Mouse (Mus musculus) CH12.LX (cell line): ENCODE results near the gene Pop7. TPM values are rescaled to one million over a fixed set of nuclear protein-coding genes. Genes with fewer than 3 reads are reported as not detected.

Experiments used
- DNase-seq: peaks from one replicate; pipeline ENCODE4 v3.0.0-alpha.2; 2013; ENCODE audit errors: extremely low read depth
- H3K27ac ChIP-seq: 2 replicates; pipeline ENCODE4 v1.5.1; 2012; ENCODE audit warnings: low read depth, mild to moderate bottlenecking, control low read depth, moderate library complexity; ENCODE audit not compliant: insufficient read depth
- H3K27me3 ChIP-seq: replicated peaks from 2 replicates; pipeline ENCODE3; 2012; ENCODE audit warnings: inconsistent platforms
- H3K36me3 ChIP-seq, 2 experiments: replicated peaks in 1 of 2; 2 replicates each; pipeline versions ENCODE3 to v1.6.1; 2012; ENCODE audit warnings: inconsistent platforms in 1 of 2, low read length in 1 of 2, mild to moderate bottlenecking in 1 of 2, mixed read lengths in 1 of 2, moderate library complexity in 1 of 2; ENCODE audit not compliant: control insufficient read depth in 1 of 2, insufficient read depth in 1 of 2
- H3K4me1 ChIP-seq, 2 experiments: 2 replicates each; pipeline ENCODE4 v1.6.1; 2012; ENCODE audit warnings: inconsistent platforms in 1 of 2, moderate library complexity in 1 of 2; ENCODE audit not compliant: insufficient read depth in 2 of 2, control insufficient read depth in 1 of 2
- H3K4me2 ChIP-seq: 2 replicates; pipeline ENCODE4 v1.6.1; 2012; ENCODE audit warnings: low read depth, mild to moderate bottlenecking, control low read depth; ENCODE audit not compliant: poor library complexity, insufficient read depth, severe bottlenecking
- H3K4me3 ChIP-seq, 3 experiments: fragments of 150-350 bp in 1 of 3; sonication (generic) in 1 of 3; replicated peaks in 1 of 3; 2 replicates each; pipeline versions ENCODE3 to v1.5.1; 2011 to 2012; ENCODE audit warnings: low read depth in 2 of 3, low read length in 2 of 3, mild to moderate bottlenecking in 2 of 3, moderate library complexity in 2 of 3, control low read depth in 1 of 3, improper control_type of control experiment in 1 of 3, inconsistent platforms in 1 of 3, mixed read lengths in 1 of 3; ENCODE audit not compliant: poor library complexity in 1 of 3
- H3K79me2 ChIP-seq: replicated peaks from 2 replicates; pipeline ENCODE4 v1.6.1; 2012; ENCODE audit warnings: mild to moderate bottlenecking, moderate library complexity; ENCODE audit not compliant: control insufficient read depth, poor library complexity, insufficient read depth, severe bottlenecking; ENCODE audit errors: extremely low read depth
- H3K9ac ChIP-seq: 2 replicates; pipeline ENCODE4 v1.6.1; 2012; ENCODE audit warnings: low read depth, mild to moderate bottlenecking, control low read depth, moderate library complexity; ENCODE audit not compliant: insufficient read depth
- H3K9me3 ChIP-seq: replicated peaks from 2 replicates; pipeline ENCODE3; 2012; ENCODE audit warnings: low read length, inconsistent platforms, mixed read lengths
- BHLHE40 ChIP-seq: IDR thresholded peaks from 2 replicates; pipeline ENCODE4 v1.6.1; 2011; ENCODE audit warnings: mild to moderate bottlenecking, low read depth, low read length, improper control_type of control experiment
- CHD2 ChIP-seq: IDR thresholded peaks from 2 replicates; pipeline ENCODE4 v1.6.1; 2011; ENCODE audit warnings: low read length, improper control_type of control experiment
- EP300 ChIP-seq: IDR thresholded peaks from 2 replicates; pipeline ENCODE4 v1.6.1; 2011; ENCODE audit warnings: low read length, improper control_type of control experiment
- ETS1 ChIP-seq: conservative IDR thresholded peaks from 2 replicates; pipeline ENCODE4 v1.6.1; 2012; ENCODE audit warnings: low read depth, mild to moderate bottlenecking, inconsistent platforms, low read length, improper control_type of control experiment, moderate library complexity
- GABPA ChIP-seq: IDR thresholded peaks from 2 replicates; pipeline ENCODE4 v1.6.1; 2012; ENCODE audit warnings: low read depth, low read length, improper control_type of control experiment, inconsistent platforms; ENCODE audit not compliant: insufficient replicate concordance
- JUND ChIP-seq: conservative IDR thresholded peaks from 2 replicates; pipeline ENCODE4 v1.6.1; 2011; ENCODE audit warnings: low read depth, low read length, improper control_type of control experiment
- KAT2A ChIP-seq: IDR thresholded peaks from 2 replicates; pipeline ENCODE4 v1.6.1; 2012; ENCODE audit warnings: low read length, improper control_type of control experiment, inconsistent platforms; ENCODE audit not compliant: insufficient replicate concordance
- MAZ ChIP-seq: IDR thresholded peaks from 2 replicates; pipeline ENCODE4 v1.6.1; 2012; ENCODE audit warnings: low read depth, mild to moderate bottlenecking, inconsistent platforms, low read length, improper control_type of control experiment, moderate library complexity
- PAX5 ChIP-seq: IDR thresholded peaks from 2 replicates; pipeline ENCODE4 v1.6.1; 2012; ENCODE audit warnings: low read length, inconsistent platforms, mixed read lengths
- RAD21 ChIP-seq: IDR thresholded peaks from 2 replicates; pipeline ENCODE4 v1.6.1; 2011; ENCODE audit warnings: low read depth, mild to moderate bottlenecking, low read length, improper control_type of control experiment, moderate library complexity
- SIN3A ChIP-seq: IDR thresholded peaks from 2 replicates; pipeline ENCODE4 v1.6.1; 2012; ENCODE audit warnings: low read length, improper control_type of control experiment, inconsistent platforms
- SMC3 ChIP-seq: IDR thresholded peaks from 2 replicates; pipeline ENCODE4 v1.6.1; 2011; ENCODE audit warnings: low read depth, low read length, improper control_type of control experiment
- TBP ChIP-seq: conservative IDR thresholded peaks from 2 replicates; pipeline ENCODE4 v1.6.1; 2011; ENCODE audit warnings: low read depth, low read length, improper control_type of control experiment
- TCF12 ChIP-seq: IDR thresholded peaks from 2 replicates; pipeline ENCODE4 v1.6.1; 2014; ENCODE audit warnings: low read depth, mild to moderate bottlenecking, inconsistent platforms, low read length, improper control_type of control experiment
- UBTF ChIP-seq: IDR thresholded peaks from 2 replicates; pipeline ENCODE4 v1.6.1; 2012; ENCODE audit warnings: low read depth, mild to moderate bottlenecking, inconsistent platforms, low read length, improper control_type of control experiment, moderate library complexity
- ZC3H11A ChIP-seq: IDR thresholded peaks from 2 replicates; pipeline ENCODE4 v1.6.1; 2012; ENCODE audit warnings: low read depth, mild to moderate bottlenecking, inconsistent platforms, low read length, improper control_type of control experiment
- ZNF384 ChIP-seq: IDR thresholded peaks from 2 replicates; pipeline ENCODE4 v1.6.1; 2012; ENCODE audit warnings: low read depth, low read length, improper control_type of control experiment, inconsistent platforms
- dilution Hi-C: fragments of 300-500 bp; cut with MboI; formaldehyde crosslinking; loops from 2 replicates; pipeline ENCODE4 v1.14.3; 2020; ENCODE audit warnings: low sequenced_read_pairs; ENCODE audit not compliant: extremely low pct_unique_long_range_greater_than_20kb, extremely low pct_ligation_motif_present
- in situ Hi-C: fragments of 300-500 bp; cut with MboI; formaldehyde crosslinking; loops from 3 replicates; pipeline ENCODE4 v1.14.3; 2019; ENCODE audit warnings: low sequenced_read_pairs, low pct_ligation_motif_present, low pct_unique_long_range_greater_than_20kb, mixed read lengths
- polyA plus RNA-seq: library from polyadenylated mRNA; unstranded; fragments of >175 nt; gene quantifications from 2 replicates; pipeline ENCODE4 v1.2.1, GENCODE M21; 2012; ENCODE audit warnings: low read depth; ENCODE audit not compliant: insufficient read length
- total RNA-seq, 2 experiments: library from RNA; depleted of rRNA; stranded (reverse); fragments of 300-350 nt in 1 of 2; fragments of >200 nt in 1 of 2; gene quantifications; 2 replicates each; pipeline ENCODE4 v1.2.3; 2012 to 2014

The Pop7 gene
- total and polyA plus RNA-seq, 3 experiments: 35.0 to 44.2 (median 38.5) TPM

GRCm38 (mm10) chr5:137537461-137537860 lies 35.1 kb upstream of the Pop7 start:
- Histone ChIP-seq H3K27me3 (peaks cover 1% of the 10 kb centered on the region), H3K79me2 (peaks cover 4% of the 10 kb centered on the region), H3K9me3 (no peaks in the 10 kb centered on the region), H3K4me3 (no peak overlapping the region), H3K4me2 (no peak overlapping the region), H3K4me1 (peaks cover 0 to 13% of the 10 kb centered on the region in 2 experiments; a peak in 3 of 4 replicates), H3K9ac (no peak overlapping the region), H3K27ac (no peak overlapping the region), H3K36me3 (no peaks in the 10 kb centered on the region)
- no peak for DNase-seq
- TF ChIP-seq ZNF384 (no peak), PAX5 (no peak), BHLHE40 (no peak), GABPA (no peak)
- dilution Hi-C loops: no loop called here
- in situ Hi-C loops: no loop called here

GRCm38 (mm10) chr5:137535318-137535717 lies 33.0 kb upstream of the Pop7 start:
- no peak for DNase-seq
- TF ChIP-seq MAZ (no peak), TCF12 (no peak), TBP (no peak), CHD2 (no peak), KAT2A (no peak), JUND (no peak), ETS1 (no peak), EP300 (no peak), RAD21 (no peak), BHLHE40 (no peak), SMC3 (no peak), UBTF (no peak), SIN3A (no peak), ZC3H11A (no peak)
- Histone ChIP-seq H3K4me1 (peaks cover 0 to 15% of the 10 kb centered on the region in 2 experiments; a peak in 3 of 4 replicates), H3K36me3 (peaks cover 0 to 1% of the 10 kb centered on the region in 2 experiments), H3K9me3 (no peaks in the 10 kb centered on the region), H3K27ac (no peak overlapping the region), H3K4me3 (no peak overlapping the region), H3K27me3 (peaks cover 1% of the 10 kb centered on the region), H3K9ac (no peak overlapping the region), H3K79me2 (peaks cover 23% of the 10 kb centered on the region), H3K4me2 (no peak overlapping the region)
- dilution Hi-C loops (no loop called here), in situ Hi-C loops (no loop called here)
